Mouse (Mus musculus) naive thymus-derived CD4-positive, alpha-beta T cell, adult 2 months (primary cell): ENCODE data around the gene Dab1.

Experiments
- DNase-seq: peaks from one replicate; pipeline ENCODE4 v3.0.0-alpha.2; 2011; ENCODE audit warnings: low read depth

The Dab1 gene

GRCm38 (mm10) chr4:104113209-104114005 is 494.2 kb downstream of the Dab1 start:
- DNase-seq, result no peak

DNA sequence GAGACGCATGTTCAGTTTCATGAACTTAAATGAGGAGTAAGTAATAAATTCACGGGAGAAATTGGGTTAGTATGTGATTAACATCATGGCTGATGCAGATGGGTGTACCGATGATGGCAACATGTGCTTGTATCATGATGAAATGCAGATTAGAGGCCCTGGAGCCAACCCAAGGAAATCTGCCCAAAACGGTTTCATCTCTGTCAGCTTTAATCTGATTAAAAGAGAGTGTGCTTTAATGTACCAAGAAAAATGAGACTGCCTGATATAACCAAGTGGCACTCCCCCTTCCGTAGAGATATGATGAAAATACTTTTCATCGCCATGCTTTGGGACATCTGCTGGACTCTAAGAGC is 494.8 kb downstream of the Dab1 start:
- DNase-seq, result no peak

DNA sequence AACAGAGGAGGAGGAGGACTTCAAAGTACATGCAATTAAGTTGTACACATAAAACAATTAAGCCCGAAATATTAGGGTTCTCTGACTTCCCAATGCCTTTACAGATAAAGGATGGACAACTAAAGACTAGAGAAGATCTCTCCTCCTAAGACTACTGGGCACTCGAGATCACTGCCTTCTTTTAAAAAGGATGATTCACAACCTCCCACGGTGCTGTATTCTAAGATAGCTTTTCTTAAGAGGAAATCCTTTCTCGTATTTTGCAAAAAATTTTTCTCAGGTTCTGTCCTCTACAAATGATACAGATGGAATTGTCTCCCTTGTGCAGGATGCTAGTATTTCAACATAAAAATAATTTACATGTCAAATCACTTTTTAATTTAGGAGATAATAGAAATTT is 500.9 kb downstream of the Dab1 start:
- DNase-seq, result no peak

GRCm38 (mm10) chr4:104121959-104122358 is 502.8 kb downstream of the Dab1 start:
- DNase-seq, result no peak

DNA sequence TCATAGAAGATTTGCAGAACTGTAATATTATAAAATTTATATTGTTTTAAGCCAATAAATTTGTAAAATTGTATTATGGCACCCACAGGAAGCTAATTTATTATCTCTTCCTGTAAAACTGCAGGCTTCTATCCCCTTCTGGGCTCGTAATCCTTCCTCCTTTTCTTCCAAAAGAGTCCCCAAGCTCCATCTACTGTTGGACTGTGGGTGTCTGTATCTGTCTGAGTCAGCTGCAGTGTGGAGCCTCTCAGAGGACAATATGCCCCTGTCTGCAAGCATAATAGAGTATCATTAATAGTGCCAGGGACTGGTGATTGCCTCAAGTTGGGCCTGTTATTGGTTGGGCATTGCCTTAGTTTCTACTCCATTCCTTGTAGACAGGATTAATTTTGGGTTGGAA is 503.2 kb downstream of the Dab1 start:
- no peak for DNase-seq

GRCm38 (mm10) chr4:104153637-104154036 is 534.5 kb downstream of the Dab1 start:
- DNase-seq, result no peak

- DNase-seq, result no peak
Observed at GRCm38 (mm10) chr4:104178067-104178466, 558.9 kb downstream of the Dab1 start.

DNA sequence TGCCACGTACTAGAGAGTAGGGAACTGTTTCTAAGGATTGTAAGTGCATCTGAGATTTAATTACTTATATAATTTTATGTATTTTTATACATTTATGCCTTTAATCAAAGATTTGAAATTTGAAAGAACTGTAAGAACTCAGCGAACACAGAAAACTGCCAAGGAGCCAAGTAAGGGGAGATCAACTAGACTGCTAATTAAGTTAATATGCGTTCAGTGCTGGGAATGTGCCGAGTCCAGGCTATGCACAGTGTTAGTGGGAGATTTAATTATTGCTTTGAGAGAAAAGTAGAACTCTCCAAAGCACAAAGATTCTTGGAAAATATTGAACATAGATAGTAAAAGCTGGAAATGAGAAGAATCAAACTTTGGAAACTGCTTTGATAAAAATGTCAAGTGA is 567.2 kb downstream of the Dab1 start:
- DNase-seq, result no peak

GRCm38 (mm10) chr4:104198635-104199034 is 579.5 kb downstream of the Dab1 start:
- DNase-seq, result no peak

DNA sequence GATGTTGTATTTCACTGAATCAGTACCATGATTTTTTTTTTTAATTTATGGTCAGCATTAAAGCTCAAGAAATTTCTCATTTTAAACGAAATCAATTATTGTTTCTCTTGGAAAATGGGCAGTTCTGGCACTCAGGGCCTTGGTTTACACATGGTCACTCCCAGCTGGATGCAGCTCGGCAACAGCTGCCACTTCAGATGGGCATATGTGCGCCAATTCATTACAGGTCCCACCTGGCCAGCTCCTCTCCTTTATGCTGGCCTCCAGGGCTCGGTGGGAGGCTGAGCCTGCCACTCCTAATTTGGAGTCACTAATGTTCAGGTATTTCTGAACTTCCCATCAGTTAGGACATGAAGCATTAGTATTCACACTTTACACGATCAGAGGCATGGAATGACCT is 582.5 kb downstream of the Dab1 start:
- DNase-seq, result no peak

GRCm38 (mm10) chr4:104204047-104204446 is 584.9 kb downstream of the Dab1 start:
- DNase-seq, result no peak

DNA sequence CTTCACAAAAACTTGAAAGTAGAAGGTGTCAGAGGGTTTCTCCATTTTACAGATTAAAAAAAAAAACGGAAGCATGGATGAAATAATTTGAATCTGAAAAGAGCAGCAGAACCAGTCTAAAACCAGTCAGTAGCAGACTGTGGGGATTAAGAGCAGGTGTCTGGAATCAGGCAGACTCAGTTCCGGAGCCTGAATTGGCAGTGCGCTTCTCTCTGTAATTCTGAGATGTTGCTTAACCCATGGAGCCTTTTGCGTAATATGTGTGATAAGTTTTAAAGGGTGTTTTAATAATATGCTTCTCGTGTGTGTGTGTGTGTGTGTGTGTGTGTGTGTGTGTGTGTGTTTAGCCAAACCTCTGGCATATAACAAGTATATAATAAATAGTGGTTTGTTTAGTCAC is 587.5 kb downstream of the Dab1 start:
- no peak for DNase-seq

DNA sequence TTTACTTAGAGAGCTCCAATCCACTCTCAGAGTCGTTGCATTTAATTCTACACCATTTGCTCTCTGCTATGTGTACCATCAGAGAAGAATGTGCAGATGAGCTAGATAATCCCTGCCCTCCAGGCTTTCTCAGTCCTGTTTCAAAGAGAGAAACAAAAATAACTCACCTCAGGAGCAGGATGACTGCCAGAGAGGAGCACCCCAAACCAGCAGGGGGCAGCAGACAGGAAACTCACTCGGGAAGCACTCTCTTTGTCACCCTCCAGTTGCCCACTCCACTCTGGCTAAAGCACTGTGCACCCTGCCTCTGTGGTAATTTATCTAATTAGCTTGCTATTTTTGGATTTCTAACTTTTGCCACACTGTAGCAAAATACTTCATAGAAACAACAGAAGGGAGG is 589.9 kb downstream of the Dab1 start:
- no peak for DNase-seq

DNA sequence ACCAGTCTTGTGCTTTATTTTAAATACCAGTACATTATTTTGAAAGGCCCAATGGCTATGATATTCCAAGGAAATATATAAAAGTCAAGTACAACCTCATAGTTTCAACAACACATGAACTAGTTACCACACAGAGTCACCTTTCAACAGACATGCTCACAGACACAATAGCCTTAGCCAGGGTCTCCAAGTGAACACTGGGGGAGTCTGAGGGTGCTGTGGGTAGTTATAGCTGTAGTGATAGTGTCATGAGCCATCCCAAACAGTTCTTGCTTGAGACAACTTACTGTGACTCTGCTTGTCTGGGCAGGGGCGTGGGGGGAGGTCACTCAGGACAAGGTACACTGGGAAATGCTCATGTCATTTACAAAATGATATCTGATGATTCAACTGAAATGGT is 591.6 kb downstream of the Dab1 start:
- no peak for DNase-seq

GRCm38 (mm10) chr4:104211531-104212455 is 592.6 kb downstream of the Dab1 start:
- no peak for DNase-seq

GRCm38 (mm10) chr4:104214724-104215123 is 595.6 kb downstream of the Dab1 start:
- no peak for DNase-seq

DNA sequence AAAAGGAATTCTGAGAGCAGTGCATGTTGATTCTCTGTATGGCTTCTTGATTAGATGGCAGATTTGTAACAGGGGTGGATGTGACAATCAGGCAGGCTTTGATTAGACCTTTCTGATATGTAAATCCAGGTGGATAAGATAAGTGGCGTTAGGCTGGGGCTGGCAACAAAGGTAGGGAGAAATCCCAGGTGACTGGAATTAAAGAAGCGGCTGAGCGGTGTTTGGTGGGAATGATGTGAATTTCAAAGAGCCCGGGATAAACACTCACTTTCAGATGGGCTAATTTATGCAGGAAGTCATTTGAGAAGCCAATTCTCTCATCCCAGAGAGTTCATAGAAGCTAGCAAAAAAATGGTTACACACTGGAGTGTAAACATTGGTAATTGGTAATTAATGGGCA is 598.2 kb downstream of the Dab1 start:
- DNase-seq, result no peak

DNA sequence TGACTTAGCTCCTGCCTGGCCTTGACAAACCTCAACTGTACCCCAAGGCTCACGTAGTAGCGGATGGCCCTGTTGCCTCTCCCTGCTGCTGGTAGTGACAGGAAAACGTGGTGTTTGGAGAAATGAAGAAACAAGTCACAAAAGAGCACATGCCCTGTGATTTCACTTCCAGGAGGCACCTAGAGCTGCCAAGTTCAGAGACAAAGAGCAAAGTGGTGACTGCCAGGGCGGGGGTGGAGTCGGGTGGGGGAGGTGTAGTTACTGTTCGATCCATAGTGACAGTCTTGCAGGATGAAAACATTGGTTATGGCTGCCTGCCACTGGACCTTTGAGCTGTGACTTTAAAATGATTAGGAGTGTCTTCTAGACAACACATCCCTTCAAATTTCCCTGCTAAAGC is 599.6 kb downstream of the Dab1 start:
- DNase-seq, result no peak

DNA sequence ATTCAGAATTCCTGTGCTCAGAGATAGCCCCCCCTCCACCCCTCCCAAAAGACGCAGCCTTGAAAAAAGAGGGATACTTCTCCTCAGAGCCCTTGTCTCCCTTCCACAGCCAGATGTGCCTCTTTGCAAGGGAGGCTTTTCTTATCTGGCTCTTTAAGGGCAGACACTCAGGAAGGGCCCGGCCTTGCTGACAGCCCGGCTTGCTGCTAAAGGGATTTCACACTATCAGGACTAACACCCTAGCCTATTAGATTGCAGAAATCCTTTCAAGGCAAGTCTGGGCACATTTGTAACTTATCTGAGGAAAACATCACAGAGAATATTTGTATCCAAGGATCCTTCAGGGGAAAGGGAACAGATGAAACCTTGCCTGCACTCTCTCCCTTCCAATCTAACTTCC is 600.9 kb downstream of the Dab1 start:
- DNase-seq, result no peak

- DNase-seq, result no peak
Observed at GRCm38 (mm10) chr4:104229296-104229695, 610.1 kb downstream of the Dab1 start.

DNA sequence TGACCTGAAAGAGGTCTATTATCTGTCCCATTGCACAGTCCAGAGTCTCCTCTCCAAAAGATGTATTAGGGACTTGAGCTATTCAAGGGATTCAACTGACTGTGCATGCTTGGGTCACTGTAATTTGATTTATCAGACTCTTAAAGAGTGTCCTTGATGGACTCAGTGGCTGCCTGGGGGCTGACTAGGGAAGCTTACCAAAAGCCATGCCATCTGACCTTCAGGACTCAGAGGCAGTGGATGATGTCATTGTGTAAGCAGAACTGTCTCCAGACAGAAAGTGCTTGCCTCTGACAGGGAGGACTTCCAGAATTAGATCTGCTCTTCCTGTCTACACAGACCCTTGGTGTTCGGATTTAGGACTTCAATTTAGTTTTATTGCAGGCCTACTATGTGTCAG is 627.3 kb downstream of the Dab1 start:
- no peak for DNase-seq

DNA sequence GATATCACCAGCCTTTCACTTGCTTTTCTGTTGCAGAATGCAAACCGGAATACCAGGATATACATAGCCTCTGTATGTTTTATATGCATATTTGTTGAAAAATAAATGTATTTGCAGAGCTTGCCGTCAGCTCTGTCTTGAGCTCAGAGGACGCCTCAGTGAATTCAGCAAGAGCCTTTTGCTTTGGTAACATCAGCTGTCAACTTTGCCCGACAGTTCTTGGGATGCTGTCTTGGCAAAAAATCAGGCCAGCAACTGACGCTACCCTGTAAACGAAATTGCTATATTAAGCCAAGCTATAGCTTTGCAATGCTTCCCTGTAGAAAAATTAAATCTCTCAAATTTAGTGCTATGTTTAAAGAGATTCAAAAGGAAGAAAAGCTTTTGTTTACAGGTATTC is 630.3 kb downstream of the Dab1 start:
- no peak for DNase-seq

GRCm38 (mm10) chr4:104257776-104258175 is 638.6 kb downstream of the Dab1 start:
- DNase-seq, result no peak
